Mouse (Mus musculus) adrenal gland, adult 18-20 months (tissue): Measurements from ENCODE around the gene Nuak2. TPM values are rescaled to one million over a fixed set of nuclear protein-coding genes. Genes with fewer than 3 reads are reported as not detected.

Source experiments
- DNase-seq, 2 experiments: peaks; one replicate each; pipeline ENCODE4 v3.0.0; 2021 to 2022; ENCODE audit warnings: low spot score in 2 of 2
- total RNA-seq, 2 experiments: library from RNA; stranded (reverse); gene quantifications; 1 replicate in 1 of 2; 2 replicates in 1 of 2; pipeline ENCODE4 v1.2.3; 2021

Gene Nuak2
- total RNA-seq, 2 experiments from 2014 or later, result 4.6 to 6.9 TPM

DNA sequence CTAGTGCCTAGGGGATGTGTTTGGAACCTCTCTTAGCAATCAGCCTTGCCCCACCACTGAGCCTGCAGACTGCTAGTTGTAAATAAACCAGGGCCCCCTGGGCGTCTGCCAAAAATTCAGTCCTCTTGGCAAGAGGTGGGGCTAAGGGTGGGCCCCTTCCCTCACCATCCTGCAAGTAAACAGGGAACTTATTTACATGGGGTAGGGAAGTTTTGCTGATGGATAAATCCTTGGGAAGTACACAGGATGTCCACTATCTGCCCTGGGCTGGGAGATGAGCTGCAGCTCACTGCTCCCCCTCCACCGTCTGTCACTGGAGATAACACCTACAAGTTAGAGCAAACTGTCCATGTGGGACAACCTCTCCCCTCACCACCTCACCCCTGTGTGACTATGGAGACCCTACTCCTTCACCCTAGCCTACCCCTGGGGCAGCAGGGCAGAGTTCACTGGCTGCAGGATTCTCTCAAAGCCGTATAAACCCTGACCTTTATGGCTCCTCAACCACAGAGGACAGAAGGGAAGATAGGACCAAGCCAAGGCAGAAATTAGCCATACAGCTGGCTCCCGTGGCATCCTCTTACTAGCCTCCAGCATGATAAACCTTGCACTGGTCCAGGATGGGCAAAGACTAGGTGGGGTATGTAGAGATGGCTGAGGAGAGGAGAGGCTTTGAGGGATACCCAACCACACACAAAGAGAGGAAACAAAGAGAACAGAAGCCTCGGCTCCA lies 58.4 kb downstream of the Nuak2 start:
- no peak for DNase-seq

DNA sequence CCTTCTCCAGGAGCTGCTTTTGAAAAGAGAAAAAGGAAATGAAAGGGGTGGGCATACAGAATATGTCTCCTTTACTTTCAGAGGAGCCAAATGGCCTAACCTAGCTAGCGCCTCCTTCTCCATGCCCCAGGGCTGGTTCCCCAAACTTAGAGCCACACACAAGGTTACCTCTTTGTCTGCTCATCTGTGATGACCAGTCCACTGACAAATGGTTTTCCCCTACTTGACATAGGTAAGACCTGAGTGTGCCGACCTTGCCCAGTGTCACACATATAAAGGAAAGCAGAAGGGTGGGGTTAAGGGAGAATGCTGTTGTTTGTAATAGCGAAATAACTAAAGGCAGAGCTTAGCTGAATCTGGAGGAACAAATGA lies 58.9 kb downstream of the Nuak2 start:
- no peak for DNase-seq

DNA sequence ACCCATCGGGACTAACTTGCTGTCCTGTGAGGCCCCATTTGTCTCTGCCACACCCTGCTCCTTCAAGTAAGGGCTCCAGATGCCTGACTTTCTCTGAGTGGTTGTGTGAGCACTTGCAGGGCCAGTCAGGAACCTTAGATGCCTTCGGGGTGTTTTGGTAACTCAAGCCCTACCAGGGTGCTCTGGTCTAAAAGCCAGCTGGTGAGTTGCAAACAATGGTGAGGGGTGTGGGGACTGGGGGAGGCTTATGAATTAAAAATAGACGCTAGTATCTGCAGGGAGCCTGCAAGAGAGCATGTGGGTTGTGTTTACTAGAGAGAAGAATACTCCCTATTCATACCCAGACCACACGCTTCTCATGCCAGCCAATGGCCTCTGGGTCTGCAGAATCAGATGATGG lies 59.3 kb downstream of the Nuak2 start:
- DNase-seq, result no peak

DNA sequence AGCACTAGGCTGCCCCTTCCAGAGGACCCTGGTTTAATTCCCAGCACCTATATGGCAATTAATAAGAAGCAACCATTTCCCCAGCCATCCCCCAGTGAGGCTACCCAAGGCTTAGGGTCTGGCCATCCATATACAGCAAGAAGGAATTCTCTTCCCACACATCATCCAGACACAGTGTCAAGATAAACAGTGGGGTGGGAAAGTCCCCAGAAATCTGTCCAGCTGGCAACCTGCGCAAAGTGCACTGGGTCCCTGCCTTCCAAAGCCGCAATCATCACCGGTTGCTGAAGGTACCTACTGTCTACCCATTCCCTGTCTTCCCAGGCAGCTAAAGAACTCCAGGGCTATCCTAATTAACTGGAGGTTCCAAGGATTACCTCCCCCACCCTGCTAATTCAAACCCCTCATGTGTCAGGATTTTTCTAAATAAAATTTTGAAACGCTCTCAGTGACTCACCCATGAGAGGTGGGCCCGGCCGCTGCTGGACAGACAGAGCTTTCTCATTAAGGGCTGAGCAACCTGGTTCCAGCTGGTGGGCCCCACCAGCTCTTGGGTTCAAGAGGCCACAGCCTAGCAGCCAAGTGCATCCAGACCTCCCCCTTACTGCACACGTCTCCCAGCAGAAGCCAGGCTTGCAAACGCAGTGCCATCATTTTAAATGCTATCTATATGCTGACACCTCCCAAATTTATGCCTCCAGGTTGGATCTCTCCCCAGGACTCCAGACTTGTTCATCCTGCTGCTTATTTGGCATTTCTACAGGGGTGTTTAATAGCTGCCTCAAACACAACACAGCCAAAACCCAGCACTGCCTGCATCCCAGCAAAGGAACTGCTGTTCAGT lies 60.5 kb downstream of the Nuak2 start:
- DNase-seq, result no peak

DNA sequence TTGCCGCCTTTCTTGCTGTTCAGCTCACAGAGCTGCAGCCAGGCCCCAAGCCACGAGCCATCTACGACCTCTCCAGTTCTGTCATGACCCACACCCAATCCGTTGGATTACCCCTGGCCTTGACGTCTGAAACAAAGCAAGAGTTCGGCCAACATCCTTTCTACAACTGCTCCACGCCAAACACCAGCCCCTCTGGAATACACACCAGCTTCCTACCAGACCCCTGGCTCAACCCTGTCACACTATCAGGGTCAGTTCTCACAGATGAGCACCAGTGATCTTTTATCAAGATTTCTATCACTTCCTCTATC lies 61.1 kb downstream of the Nuak2 start:
- DNase-seq, result no peak

DNA sequence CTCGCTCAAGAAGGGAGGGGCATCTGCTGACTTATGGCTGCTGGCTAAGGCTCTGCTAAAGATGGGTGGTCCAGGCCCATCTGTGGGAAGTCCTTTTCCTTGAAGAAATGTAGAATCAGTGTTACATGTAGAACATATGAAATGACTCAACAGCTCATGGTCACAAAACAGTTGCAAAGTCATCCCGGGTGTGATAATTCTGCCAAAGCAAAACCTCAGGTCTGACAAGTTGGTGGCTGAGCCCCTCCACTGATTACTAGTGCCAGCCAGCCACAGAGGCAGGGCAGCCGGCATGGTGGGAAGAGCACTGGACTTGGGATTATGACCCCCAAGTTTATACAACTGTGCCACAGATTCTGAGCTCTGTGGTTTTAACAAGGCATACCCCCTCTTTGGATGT lies 61.9 kb downstream of the Nuak2 start:
- no peak for DNase-seq

DNA sequence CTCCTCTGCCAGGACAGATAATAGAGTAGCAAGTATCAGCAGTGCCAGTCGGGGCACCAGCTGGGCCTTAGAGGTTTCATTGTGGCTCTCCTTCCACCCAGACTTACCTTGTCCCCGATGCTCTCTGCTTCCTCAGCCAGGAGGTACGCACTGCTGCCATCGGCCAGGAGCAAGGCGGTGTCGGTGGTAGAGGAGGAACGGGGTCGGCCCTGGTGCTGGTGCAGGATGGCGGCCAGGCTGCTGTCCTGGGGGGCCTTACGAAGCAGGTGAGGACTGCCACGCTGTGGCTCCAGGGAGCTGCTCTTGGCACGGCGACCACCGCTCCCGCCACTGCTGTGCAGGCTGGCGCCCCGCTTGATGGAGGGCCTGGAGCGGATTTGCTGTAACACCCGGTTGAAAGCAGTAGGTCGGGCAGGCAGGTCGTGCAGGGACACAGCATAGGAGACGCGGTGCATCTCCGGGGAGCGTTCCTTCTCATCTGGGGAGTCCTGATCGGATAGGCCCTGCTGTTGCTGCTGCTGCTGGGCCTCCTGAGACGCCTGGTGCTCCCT lies 64.7 kb downstream of the Nuak2 start:
- DNase-seq, result no peak

DNA sequence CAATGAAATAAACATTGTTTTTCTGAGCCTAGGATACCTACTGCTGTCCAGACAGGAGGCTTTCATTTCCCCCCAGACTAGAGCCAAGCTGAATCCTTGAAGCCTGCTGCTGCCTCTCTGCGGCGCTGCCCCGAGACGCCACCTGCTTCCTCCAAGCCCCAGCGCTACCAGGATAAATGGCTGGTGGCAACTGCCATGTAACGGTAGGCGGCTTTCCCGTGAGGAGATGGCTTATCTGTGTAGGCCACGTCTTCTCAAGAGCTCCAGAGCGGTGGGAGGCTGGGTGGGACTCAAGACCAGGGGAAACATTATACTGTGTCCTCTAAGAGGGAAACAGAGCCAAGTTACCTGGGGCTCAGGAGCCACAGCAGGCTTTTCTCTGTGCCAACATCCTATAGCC lies 66.0 kb downstream of the Nuak2 start:
- no peak for DNase-seq

Other genes with a start within 250 kb of the Nuak2 start
- 10 to 100 TPM; 13.3 to 31.0 TPM for gene Mfsd4a, start 248.1 kb upstream of the Nuak2 start, total RNA-seq
- 10 to 100 TPM; 16.1 to 16.3 TPM for gene Cdk18, start 176.4 kb upstream of the Nuak2 start, total RNA-seq
- gene Lemd1, start 124.7 kb upstream of the Nuak2 start, total RNA-seq, result under 1 TPM in 1 of 2 experiments, not detected in 1; 0.43 TPM
- not detected for gene AC124108.1, start 124.7 kb upstream of the Nuak2 start, total RNA-seq
- gene Gm10188, start 86.4 kb upstream of the Nuak2 start, total RNA-seq, result not detected
- gene Klhdc8a, start 17.5 kb upstream of the Nuak2 start, total RNA-seq, result 100 to 1,000 TPM; 114 to 144 TPM
- gene Tmcc2, start 75.2 kb downstream of the Nuak2 start, total RNA-seq, result 10 to 100 TPM in 1 of 2 experiments, 1 to 10 TPM in 1; 8.5 to 10.5 TPM
- 10 to 100 TPM; 22.4 to 24.3 TPM for gene Dstyk, start 101.4 kb downstream of the Nuak2 start, total RNA-seq
- 10 to 100 TPM; 34.6 to 37.8 TPM for gene Rbbp5, start 161.2 kb downstream of the Nuak2 start, total RNA-seq
- gene Tmem81, start 190.1 kb downstream of the Nuak2 start, total RNA-seq, result 1 to 10 TPM; 3.3 to 4.0 TPM
- gene Cntn2, start 227.1 kb downstream of the Nuak2 start, total RNA-seq, result not detected